Mouse (Mus musculus) CD4-positive, CD25-positive, alpha-beta regulatory T cell, adult 2 months (primary cell): Measurements from ENCODE around the gene Nacad.

Source experiments
- DNase-seq: peaks from one replicate; pipeline ENCODE4 v3.0.0-alpha.2; 2012; ENCODE audit warnings: low read depth, low spot score

The Nacad gene

DNA sequence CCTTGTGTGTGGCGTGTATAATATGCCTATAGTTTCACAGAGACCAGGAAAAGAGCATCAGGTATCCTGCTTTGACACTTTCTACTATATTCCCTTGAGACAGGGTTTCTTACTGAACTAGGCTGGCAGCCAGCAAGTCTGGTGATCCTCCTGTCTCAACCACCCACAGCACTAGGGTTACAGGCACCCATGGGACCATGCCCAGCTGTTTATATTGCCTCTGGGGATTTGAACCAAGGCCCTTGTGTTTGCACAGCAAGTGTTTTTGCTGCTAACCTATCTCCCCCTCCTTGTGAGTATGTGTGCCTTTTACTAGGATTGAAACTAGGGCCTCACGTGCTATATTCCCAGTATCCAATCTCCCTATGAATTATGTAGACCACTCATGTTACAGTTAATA, 24.3 kb downstream of the Nacad start:
- no peak for DNase-seq

DNA sequence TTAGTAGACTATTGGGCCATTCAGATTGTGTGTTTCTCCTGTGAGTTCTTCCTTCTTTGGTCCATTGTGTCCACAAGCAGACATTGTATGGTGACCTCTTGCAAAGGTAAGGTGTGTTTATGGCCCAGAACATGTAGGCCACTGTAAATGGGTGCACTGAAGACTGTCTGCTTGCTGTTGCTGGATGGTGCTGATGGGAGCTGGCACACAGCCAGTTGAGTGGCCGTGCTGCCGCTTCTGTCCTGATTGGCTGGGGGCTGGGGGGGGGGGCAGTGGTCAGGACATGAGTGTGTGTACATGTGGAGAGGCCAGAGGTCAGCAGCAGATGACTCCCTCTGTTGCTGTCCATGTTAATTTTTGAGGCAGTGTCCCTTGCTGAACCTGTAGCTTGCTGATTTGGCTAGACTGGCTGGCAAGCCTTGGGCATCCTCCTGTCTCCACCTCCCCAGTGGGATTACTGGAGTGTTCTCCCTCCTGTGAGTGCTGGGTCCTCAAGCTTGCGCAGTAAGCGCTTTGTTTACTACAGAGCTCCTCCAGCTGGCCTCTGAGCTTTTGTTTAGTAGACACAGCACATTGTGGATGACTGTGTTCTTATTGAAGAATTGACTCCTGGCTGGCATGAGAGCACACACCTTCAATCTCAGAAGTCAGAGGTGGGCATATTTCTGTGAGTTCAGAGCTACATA, 25.6 kb downstream of the Nacad start:
- no peak for DNase-seq

DNA sequence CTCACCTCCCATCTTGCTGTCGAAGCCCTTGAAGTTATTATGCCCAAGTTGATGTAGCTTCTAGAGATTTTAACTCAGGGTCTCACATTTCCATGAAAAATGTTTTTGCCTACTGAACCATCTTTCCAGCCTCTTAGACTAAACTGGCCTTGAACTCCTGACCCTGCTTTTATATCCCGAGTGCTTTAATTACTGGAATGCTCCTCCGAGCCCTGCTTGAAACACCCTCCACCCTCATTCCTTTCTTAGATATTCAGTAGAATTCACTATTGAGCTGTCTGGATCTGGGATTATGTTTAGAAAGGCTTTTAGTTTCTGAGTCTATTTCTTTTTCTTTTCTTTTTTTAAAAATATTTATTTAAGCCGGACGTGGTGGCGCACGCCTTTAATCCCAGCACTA, 26.5 kb downstream of the Nacad start:
- DNase-seq = no peak

DNA sequence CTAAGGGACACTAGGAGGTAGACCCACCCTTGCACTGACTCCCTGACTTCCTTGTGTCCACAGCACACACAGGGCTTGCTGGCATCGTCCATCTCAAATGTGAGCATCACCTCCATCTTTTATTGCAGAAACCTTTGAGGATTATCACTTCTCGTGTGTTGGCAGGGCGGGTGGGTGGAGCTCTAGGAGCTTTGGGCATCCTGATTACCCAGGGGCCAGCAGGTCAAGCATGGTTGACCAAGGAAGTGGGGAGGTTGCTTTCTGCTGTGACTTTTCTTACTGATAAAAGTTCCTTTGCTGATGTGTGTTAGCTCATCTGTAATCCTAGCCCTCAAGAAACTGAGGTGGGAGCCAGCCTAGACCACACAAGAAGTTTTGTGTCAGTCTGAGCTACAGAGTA, 29.7 kb downstream of the Nacad start:
- no peak for DNase-seq

DNA sequence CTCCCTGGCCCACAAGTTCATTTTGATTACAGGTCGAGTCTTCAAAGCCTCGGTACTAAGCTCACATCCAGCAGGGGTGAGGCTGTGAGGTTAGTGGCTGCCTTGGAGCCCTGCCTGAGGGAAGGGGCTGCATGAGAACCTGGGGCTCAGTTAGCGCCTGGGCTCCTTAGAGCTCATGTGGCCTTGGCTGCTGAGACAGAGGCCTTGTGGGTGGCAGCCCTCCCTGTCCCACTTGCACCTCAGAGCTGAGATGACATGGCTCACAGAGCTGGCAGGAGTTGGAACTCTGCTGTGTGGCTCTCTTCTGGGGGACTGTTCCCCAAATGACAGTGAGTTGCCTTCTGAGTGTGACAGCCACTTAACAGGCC, 36.5 kb downstream of the Nacad start:
- no peak for DNase-seq

DNA sequence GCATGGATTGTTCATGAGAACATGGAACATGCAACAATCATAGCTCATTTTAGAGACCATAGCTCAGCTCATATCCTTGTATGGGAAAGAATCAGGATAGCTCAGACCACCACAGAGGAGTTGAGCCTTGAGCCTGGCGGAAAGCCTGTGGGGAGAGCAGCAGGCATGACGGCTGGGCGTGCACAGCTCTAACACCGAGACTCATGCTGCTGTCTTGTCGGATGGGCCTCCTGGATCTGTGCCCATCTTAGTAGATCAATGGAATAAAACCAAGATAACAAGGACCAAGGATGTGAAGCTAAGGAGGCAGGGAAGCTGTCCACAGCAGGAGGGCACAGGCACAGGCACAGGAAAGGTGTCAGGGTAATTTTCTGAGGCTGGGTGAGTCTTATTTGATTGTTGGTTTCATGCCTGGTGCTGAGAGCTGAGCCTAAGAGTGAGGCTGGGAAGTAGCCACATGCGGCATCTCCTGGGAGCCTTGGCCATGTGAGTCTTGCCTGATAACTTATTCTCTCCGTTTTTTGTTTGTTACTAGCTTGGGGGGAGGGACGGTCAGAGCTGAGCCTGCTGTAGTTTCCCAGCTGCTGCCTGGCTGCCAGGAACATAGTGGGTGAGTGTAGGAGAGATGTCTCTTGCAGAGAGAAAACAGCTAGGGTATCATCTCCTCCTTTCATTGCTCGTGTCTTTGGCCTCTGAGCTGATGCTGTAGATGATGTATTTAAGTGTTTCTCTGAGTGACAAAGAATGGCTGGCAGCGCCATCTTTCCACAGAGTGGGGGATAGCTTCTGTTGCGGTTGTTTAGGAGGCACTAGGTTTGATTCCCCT, 37.1 kb downstream of the Nacad start:
- peak; percentile 56 for DNase-seq

DNA sequence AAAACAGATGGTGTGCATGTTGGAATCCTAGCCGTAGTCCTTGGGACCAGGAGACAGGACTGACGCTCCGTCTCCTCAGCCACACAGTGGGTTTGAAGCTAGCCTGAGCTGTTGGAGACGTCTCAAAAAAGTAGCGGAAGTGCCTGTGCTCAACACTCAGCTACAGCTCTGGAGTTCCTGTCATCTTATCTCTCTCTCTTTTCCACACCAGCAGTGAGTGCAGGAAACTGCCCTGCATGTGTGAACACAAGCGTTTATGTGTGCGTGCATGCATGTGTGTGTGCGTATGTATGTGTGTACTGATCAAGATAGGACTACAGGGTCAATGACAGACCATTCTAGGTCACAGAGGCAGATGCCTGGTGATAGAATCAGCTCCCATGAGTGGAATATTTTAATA, 37.9 kb downstream of the Nacad start:
- peak; percentile 78 for DNase-seq

DNA sequence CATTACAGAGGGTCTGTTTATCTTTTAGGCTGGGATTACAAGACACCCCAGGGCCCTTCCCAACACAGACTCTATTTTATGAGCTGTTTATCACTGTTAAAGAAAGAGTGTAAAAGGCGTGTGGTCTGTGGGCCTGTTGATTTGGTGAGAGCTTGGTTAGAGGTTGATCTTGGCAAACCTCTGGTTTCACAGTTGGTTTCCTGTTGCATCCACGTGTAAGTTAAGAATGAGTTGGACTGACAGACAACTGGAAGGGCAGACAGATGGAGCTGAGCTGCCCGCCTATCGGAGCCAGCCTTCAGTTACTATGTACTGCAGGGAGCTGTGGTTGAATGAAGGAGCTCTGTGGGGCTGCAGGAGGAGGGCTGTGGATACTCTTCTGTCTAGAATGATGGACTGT, 39.4 kb downstream of the Nacad start:
- peak; percentile 33 for DNase-seq

DNA sequence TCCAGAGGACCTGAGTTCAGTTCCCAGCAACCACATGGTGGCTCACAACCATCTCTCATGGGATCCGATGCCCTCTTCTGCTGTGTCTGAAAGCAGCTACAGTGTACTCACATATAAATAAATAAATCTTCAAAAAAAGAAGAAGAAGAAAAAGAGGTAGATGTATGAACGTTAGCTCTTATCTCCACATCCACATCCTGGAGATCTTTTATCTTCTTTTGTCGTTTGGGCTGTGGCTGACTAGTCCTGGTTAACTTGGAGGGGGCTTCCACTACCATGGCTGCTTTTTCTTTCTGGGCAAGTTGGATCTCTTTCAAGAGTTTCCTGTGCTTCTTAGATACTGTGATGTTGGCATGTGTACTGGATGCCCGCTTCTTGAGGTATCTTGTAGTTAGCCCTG, 42.7 kb downstream of the Nacad start:
- DNase-seq = no peak

DNA sequence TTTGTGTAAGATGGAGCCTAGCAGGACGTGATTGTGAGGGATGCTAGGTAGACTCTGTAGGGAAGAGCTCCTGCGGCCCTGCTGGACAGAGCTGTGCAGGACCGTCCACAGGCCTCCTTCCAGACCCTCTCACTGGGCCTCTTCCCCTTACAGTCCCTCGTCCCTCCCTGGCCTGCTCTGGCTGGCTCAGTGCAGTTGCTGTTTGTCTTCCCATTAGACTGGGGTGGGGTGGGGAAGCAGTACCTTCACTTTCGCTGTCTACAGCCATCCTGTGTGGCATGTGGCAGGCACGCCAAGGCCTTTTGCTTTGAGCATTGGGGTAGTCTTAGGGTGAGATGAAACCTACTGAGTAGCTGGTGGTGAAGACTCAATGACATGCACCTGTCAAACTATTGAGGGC, 43.5 kb downstream of the Nacad start:
- DNase-seq = peak; percentile 57

DNA sequence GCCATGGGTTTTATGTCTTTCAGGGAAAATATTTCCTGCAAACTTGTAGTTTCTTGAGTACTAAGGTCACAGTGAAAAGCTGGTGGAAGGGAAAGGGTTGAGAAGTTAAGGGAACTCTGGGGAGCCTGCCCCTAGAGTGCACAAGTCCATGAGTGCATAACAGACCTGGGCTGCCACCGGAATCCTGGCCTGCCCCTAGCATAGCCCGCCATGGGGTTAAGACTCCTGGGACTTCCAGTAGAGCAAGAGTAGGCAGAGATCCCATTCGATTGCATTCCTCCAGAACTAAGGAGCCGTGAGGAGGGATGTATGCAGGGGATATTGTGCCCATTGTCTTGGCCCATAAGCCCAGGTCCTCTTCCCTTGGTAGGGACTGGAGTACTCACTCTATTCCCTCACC, 44.4 kb downstream of the Nacad start:
- no peak for DNase-seq

DNA sequence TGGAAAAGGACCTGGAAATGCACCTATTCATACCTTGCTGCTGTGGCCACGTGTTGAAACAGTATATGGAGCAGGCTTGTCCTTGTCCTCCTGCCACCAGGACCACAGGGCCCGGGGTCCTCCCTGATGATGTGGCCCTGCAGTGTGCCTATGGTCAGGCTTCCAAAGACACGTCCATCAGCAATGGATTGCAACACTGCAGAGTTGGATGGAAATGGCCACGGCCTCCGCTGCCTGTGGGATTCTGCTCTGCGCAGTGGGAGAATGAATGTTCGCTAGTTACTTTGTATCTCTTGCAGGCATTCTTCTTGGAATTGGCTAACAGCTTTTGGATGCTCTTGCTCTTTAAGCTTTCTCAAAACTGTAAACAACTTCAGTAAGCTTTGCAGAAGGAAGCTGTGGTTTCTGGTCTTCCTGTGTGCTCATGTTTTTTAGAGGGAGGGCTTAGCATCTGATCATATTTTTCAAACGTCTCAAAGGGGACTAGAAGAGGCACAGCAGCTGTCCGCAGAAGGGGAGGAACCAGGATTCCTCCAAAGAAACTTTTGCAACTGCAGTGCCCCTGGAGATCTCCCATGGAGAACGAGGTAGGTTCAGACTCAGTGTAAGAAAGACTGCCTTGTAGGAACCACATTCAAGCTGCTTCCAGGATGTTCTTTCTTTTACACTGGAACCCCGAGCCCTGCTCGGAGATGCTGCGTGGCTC, 45.0 kb downstream of the Nacad start:
- peak; percentile 74 for DNase-seq

DNA sequence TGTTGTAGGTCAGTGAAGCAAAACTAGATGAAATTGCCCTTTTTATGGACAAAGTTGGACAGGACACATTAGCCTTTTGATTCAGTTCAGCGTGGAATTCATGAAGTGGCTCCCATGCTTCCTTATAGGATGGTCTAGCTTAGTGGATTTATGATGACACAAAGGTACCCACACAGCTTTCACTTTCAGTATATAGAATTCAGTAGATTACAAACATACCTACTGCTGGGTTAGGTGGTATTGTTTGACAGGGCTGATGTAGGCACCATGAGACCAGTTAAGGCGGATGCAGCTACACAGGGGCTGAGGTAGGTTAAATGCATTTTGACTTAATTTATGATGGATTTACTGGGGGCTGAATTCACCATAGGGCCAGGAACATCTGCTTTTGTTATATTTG, 45.9 kb downstream of the Nacad start:
- peak; percentile 65 for DNase-seq

DNA sequence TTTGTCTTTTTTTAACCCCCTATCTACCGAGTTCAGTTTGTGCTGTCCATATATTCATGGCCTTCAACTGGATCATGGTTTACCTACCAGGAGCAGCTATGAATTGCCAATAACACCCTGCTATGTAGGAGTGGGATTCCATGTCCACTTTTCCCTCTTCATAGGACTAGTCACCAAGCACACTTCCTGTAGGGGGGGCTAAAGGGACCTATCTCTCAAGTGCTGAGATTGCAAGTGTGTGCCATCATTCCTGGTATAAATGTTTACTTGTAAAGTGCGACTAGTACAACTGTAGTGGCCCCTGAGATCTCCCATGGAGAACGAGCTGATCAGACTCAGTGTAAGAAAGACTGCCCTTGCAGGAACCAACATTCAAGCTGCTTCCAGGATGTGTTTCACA, 47.6 kb downstream of the Nacad start:
- peak; percentile 78 for DNase-seq

DNA sequence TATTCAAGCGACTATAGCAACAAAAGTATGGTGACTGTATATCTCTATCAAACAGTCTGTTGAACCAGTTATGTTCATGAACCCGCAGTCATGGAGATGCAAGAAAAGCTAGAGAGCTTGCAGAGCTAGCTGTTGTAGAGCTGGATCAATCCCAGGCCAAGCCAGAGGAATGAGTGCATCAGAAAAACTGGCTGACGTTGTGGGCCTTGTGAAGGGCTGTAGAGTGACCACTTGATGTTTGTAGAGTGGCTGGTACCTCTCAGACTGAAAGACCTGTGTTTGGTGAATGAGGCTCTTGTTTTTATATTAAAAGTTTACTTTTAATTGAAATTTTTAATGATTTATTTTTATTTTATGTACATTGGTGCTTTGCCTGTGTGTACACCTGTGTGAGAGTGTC, 55.7 kb downstream of the Nacad start:
- DNase-seq = no peak

DNA sequence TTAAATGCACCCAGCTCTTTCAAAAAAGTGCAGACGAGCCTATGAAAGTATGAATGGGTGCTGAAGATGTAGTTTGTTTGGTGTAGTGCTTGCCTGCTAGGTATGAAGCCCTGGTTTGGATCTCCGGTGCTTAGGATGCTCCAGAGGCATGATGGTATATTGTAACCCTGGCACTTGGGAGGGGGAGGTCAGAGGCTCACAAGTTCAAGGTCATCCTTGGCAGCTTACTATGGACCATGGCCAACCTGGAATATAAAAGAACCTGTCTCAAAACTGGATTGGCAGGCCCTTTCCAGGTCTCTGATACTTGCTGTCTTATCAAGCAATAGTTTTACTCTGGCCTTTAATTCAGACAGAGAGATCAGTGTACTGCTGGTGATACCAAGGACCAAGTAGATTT, 56.1 kb downstream of the Nacad start:
- DNase-seq = no peak
